Mouse (Mus musculus) heart, postnatal 0 days (tissue): ENCODE measurements around the gene Slc6a17.

Source experiments
- CTCF ChIP-seq: IDR thresholded peaks from 2 replicates; pipeline ENCODE4 v1.5.1; 2016; ENCODE audit warnings: antibody characterized with exemption, control low read depth, low read depth
- EP300 ChIP-seq: IDR thresholded peaks from 2 replicates; pipeline ENCODE4 v1.6.1; 2016; ENCODE audit warnings: antibody characterized with exemption, low read depth

DNA sequence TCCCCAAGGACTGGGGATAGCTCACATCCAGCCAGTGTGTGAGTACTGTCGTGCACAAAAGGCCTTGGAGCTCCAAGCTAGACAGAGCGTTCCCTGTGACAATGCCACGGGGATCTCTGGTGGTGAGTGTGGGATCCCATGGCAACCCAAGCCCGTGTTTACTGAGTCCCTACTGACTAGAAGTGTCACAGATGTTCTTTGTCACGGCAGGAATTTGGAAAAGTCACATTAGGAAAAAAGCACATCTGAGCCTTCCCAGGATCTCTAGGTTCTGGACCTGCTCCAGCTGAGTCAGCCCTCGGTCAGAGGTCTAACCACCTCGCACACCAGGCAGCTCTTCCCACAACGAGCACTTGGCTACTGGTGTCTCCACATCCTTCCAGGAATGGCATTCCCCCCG is 84.2 kb downstream of the Slc6a17 start:
- TF ChIP-seq CTCF (no peak), EP300 (no peak)
